Mouse (Mus musculus): Measurements from ENCODE around the gene Hoxa11. TPM values are rescaled to one million over a fixed set of nuclear protein-coding genes. Genes with fewer than 3 reads are reported as not detected.
A peak's percentile ranks its signal among the peaks of the same experiment; 100 is the strongest.

Gene Hoxa11
- polyA plus RNA-seq, 1 experiment from 2014 or later: not detected

GRCm38 (mm10) chr6:52237346-52238154 is 8.1 kb downstream of the Hoxa11 start:
- Histone ChIP-seq H3K27me3 (ENCODE audit: control insufficient read depth, insufficient read depth, low read length) (peaks cover 99% of the 10 kb centered on the region), H3K36me3 (ENCODE audit: control insufficient read depth, insufficient read depth, low read length) (no peaks in the 10 kb centered on the region), H3K4me3 (ENCODE audit: low read depth, low read length) (no peak overlapping the region), H3K9ac (ENCODE audit: low read length) (no peak overlapping the region), H3K4me2 (no peak overlapping the region), H3K27ac (ENCODE audit: low read depth, low read length) (no peak overlapping the region), H3K9me3 (ENCODE audit: control insufficient read depth, low read length) (no peaks in the 10 kb centered on the region), H3K4me1 (ENCODE audit: control insufficient read depth, insufficient read depth, low read length) (no peaks in the 10 kb centered on the region; the same call in 1 of the 2 replicates)
- DNase-seq (ENCODE audit: low spot score, missing footprints) (no peak), ATAC-seq (ENCODE audit: low FRiP score) (no peak)
- WGBS: 8% methylated on average over 10 of the region's 10 CpGs

GRCm38 (mm10) chr6:52236806-52237205 is 8.8 kb downstream of the Hoxa11 start:
- Histone ChIP-seq H3K4me2 (no peak overlapping the region), H3K27me3 (ENCODE audit: control insufficient read depth, insufficient read depth, low read length) (peaks cover 99% of the 10 kb centered on the region), H3K27ac (ENCODE audit: low read depth, low read length) (no peak overlapping the region), H3K36me3 (ENCODE audit: control insufficient read depth, insufficient read depth, low read length) (no peaks in the 10 kb centered on the region), H3K4me3 (ENCODE audit: low read depth, low read length) (no peak overlapping the region), H3K9ac (ENCODE audit: low read length) (no peak overlapping the region), H3K4me1 (ENCODE audit: control insufficient read depth, insufficient read depth, low read length) (no peaks in the 10 kb centered on the region; the same call in 1 of the 2 replicates), H3K9me3 (ENCODE audit: control insufficient read depth, low read length) (no peaks in the 10 kb centered on the region)
- ATAC-seq (ENCODE audit: low FRiP score) (no peak), DNase-seq (ENCODE audit: low spot score, missing footprints) (no peak)
- 12% methylated on average over 3 of the region's 3 CpGs for WGBS

GRCm38 (mm10) chr6:52235866-52236265 is 9.7 kb downstream of the Hoxa11 start:
- H3K27ac ChIP-seq (ENCODE audit: low read depth, low read length): no peak overlapping the region
- DNase-seq (ENCODE audit: low spot score, missing footprints) (no peak), ATAC-seq (ENCODE audit: low FRiP score) (no peak)
- WGBS: 19% methylated on average over 6 of the region's 6 CpGs
- H3K9me3 ChIP-seq (ENCODE audit: control insufficient read depth, low read length): no peaks in the 10 kb centered on the region
- H3K9ac ChIP-seq (ENCODE audit: low read length): no peak overlapping the region
- H3K4me1 ChIP-seq (ENCODE audit: control insufficient read depth, insufficient read depth, low read length): no peaks in the 10 kb centered on the region; the same call in 1 of the 2 replicates
- no peak overlapping the region for H3K4me3 ChIP-seq (ENCODE audit: low read depth, low read length)
- H3K36me3 ChIP-seq (ENCODE audit: control insufficient read depth, insufficient read depth, low read length): no peaks in the 10 kb centered on the region
- H3K4me2 ChIP-seq: no peak overlapping the region
- peaks cover 95% of the 10 kb centered on the region for H3K27me3 ChIP-seq (ENCODE audit: control insufficient read depth, insufficient read depth, low read length)

GRCm38 (mm10) chr6:52235267-52235666 is 10.3 kb downstream of the Hoxa11 start:
- no peak overlapping the region for H3K4me3 ChIP-seq (ENCODE audit: low read depth, low read length)
- peaks cover 95% of the 10 kb centered on the region for H3K27me3 ChIP-seq (ENCODE audit: control insufficient read depth, insufficient read depth, low read length)
- WGBS: 26% methylated on average over 9 of the region's 9 CpGs
- no peak overlapping the region for H3K9ac ChIP-seq (ENCODE audit: low read length)
- DNase-seq (ENCODE audit: low spot score, missing footprints) (no peak), ATAC-seq (ENCODE audit: low FRiP score) (no peak)
- H3K36me3 ChIP-seq (ENCODE audit: control insufficient read depth, insufficient read depth, low read length): no peaks in the 10 kb centered on the region
- no peak overlapping the region for H3K4me2 ChIP-seq
- H3K27ac ChIP-seq (ENCODE audit: low read depth, low read length): no peak overlapping the region
- H3K4me1 ChIP-seq (ENCODE audit: control insufficient read depth, insufficient read depth, low read length): no peaks in the 10 kb centered on the region; the same call in 1 of the 2 replicates
- H3K9me3 ChIP-seq (ENCODE audit: control insufficient read depth, low read length): no peaks in the 10 kb centered on the region

- no peak overlapping the region for H3K9ac ChIP-seq (ENCODE audit: low read length)
- DNase-seq (ENCODE audit: low spot score, missing footprints) (no peak), ATAC-seq (ENCODE audit: low FRiP score) (no peak)
- no peaks in the 10 kb centered on the region; the same call in 1 of the 2 replicates for H3K4me1 ChIP-seq (ENCODE audit: control insufficient read depth, insufficient read depth, low read length)
- H3K27ac ChIP-seq (ENCODE audit: low read depth, low read length): no peak overlapping the region
- 2% methylated on average over 63 of the region's 68 CpGs for WGBS
- no peaks in the 10 kb centered on the region for H3K36me3 ChIP-seq (ENCODE audit: control insufficient read depth, insufficient read depth, low read length)
- H3K9me3 ChIP-seq (ENCODE audit: control insufficient read depth, low read length): no peaks in the 10 kb centered on the region
- no peak overlapping the region for H3K4me3 ChIP-seq (ENCODE audit: low read depth, low read length)
- H3K4me2 ChIP-seq: no peak overlapping the region
- peaks cover 95% of the 10 kb centered on the region for H3K27me3 ChIP-seq (ENCODE audit: control insufficient read depth, insufficient read depth, low read length)
Measured at GRCm38 (mm10) chr6:52234428-52235140, 11.0 kb downstream of the Hoxa11 start.

- no peaks in the 10 kb centered on the region for H3K9me3 ChIP-seq (ENCODE audit: control insufficient read depth, low read length)
- ATAC-seq (ENCODE audit: low FRiP score): no peak
- H3K27ac ChIP-seq (ENCODE audit: low read depth, low read length): no peak overlapping the region
- no peak overlapping the region for H3K4me3 ChIP-seq (ENCODE audit: low read depth, low read length)
- DNase-seq (ENCODE audit: low spot score, missing footprints): no peak
- H3K9ac ChIP-seq (ENCODE audit: low read length): no peak overlapping the region
- 1% methylated on average over 69 of the region's 70 CpGs for WGBS
- H3K4me1 ChIP-seq (ENCODE audit: control insufficient read depth, insufficient read depth, low read length): no peaks in the 10 kb centered on the region; the same call in 1 of the 2 replicates
- no peaks in the 10 kb centered on the region for H3K36me3 ChIP-seq (ENCODE audit: control insufficient read depth, insufficient read depth, low read length)
- no peak overlapping the region for H3K4me2 ChIP-seq
- peaks cover 95% of the 10 kb centered on the region for H3K27me3 ChIP-seq (ENCODE audit: control insufficient read depth, insufficient read depth, low read length)
Measured at GRCm38 (mm10) chr6:52233546-52234427, 11.8 kb downstream of the Hoxa11 start.

GRCm38 (mm10) chr6:52232984-52233545 is 12.5 kb downstream of the Hoxa11 start:
- no peak overlapping the region for H3K4me3 ChIP-seq (ENCODE audit: low read depth, low read length)

GRCm38 (mm10) chr6:52232568-52232965 is 13.0 kb downstream of the Hoxa11 start:
- H3K4me3 ChIP-seq (ENCODE audit: low read depth, low read length): no peak overlapping the region
- no peak overlapping the region for H3K4me2 ChIP-seq

More at GRCm38 (mm10) chr6:52232984-52233545, 12.5 kb downstream of the Hoxa11 start:
- ATAC-seq (ENCODE audit: low FRiP score) (no peak), DNase-seq (ENCODE audit: low spot score, missing footprints) (peak; percentile 97)
- H3K9ac ChIP-seq (ENCODE audit: low read length): no peak overlapping the region
- no peak overlapping the region for H3K4me2 ChIP-seq
- H3K36me3 ChIP-seq (ENCODE audit: control insufficient read depth, insufficient read depth, low read length): no peaks in the 10 kb centered on the region
- H3K27ac ChIP-seq (ENCODE audit: low read depth, low read length): no peak overlapping the region
- H3K4me1 ChIP-seq (ENCODE audit: control insufficient read depth, insufficient read depth, low read length): no peaks in the 10 kb centered on the region; the same call in 1 of the 2 replicates
- under 1% methylated on average over 23 of the region's 23 CpGs for WGBS
- no peaks in the 10 kb centered on the region for H3K9me3 ChIP-seq (ENCODE audit: control insufficient read depth, low read length)
- peaks cover 94% of the 10 kb centered on the region for H3K27me3 ChIP-seq (ENCODE audit: control insufficient read depth, insufficient read depth, low read length)

More at GRCm38 (mm10) chr6:52232568-52232965, 13.0 kb downstream of the Hoxa11 start:
- H3K9me3 ChIP-seq (ENCODE audit: control insufficient read depth, low read length): no peaks in the 10 kb centered on the region
- no peak overlapping the region for H3K9ac ChIP-seq (ENCODE audit: low read length)
- no peak overlapping the region for H3K27ac ChIP-seq (ENCODE audit: low read depth, low read length)
- WGBS: 1% methylated on average over 18 of the region's 18 CpGs
- H3K4me1 ChIP-seq (ENCODE audit: control insufficient read depth, insufficient read depth, low read length): no peaks in the 10 kb centered on the region; the same call in 1 of the 2 replicates
- ATAC-seq (ENCODE audit: low FRiP score) (no peak), DNase-seq (ENCODE audit: low spot score, missing footprints) (peak; percentile 97)
- peaks cover 93% of the 10 kb centered on the region for H3K27me3 ChIP-seq (ENCODE audit: control insufficient read depth, insufficient read depth, low read length)
- H3K36me3 ChIP-seq (ENCODE audit: control insufficient read depth, insufficient read depth, low read length): no peaks in the 10 kb centered on the region
